Mouse (Mus musculus) liver, embryonic 11.5 days (tissue): Measurements from ENCODE around the gene Myt1l. TPM values are rescaled to one million over a fixed set of nuclear protein-coding genes. Genes with fewer than 3 reads are reported as not detected.

ENCODE experiments used
- ATAC-seq: fragments of 200-750 bp; cut with Nextera tagmentation; replicated peaks from 2 replicates; pipeline ENCODE4 v1.8.0; 2017; ENCODE audit warnings: moderate number of reproducible peaks, mild to moderate bottlenecking, moderate TSS enrichment, moderate library complexity; ENCODE audit not compliant: low FRiP score
- DNase-seq: peaks from one replicate; pipeline ENCODE4 v3.0.0-alpha.2; 2017; ENCODE audit warnings: low spot score
- H3K27ac ChIP-seq: fragments of 300-500 bp; sonication (generic); 2 replicates; pipeline ENCODE4 v1.5.1; 2014; ENCODE audit warnings: mild to moderate bottlenecking, low read depth, low read length, control low read depth
- H3K27me3 ChIP-seq: fragments of 300-500 bp; sonication (generic); replicated peaks from 2 replicates; pipeline ENCODE4 v1.6.1; 2014; ENCODE audit warnings: low read length, mixed read lengths; ENCODE audit not compliant: control insufficient read depth, insufficient read depth
- H3K36me3 ChIP-seq: fragments of 300-500 bp; sonication (generic); 2 replicates; pipeline ENCODE4 v1.6.1; 2014; ENCODE audit warnings: mild to moderate bottlenecking, low read length, moderate library complexity, mixed read lengths; ENCODE audit not compliant: control insufficient read depth, insufficient read depth
- H3K4me1 ChIP-seq: fragments of 300-500 bp; sonication (generic); replicated peaks from 2 replicates; pipeline ENCODE4 v1.6.1; 2014; ENCODE audit warnings: low read length, mixed read lengths; ENCODE audit not compliant: control insufficient read depth, insufficient read depth
- H3K4me2 ChIP-seq: fragments of 300-500 bp; sonication (generic); 2 replicates; pipeline ENCODE4 v1.6.1; 2014; ENCODE audit warnings: mild to moderate bottlenecking, control low read depth, moderate library complexity
- H3K4me3 ChIP-seq: fragments of 300-500 bp; sonication (generic); 2 replicates; pipeline ENCODE4 v1.5.1; 2014; ENCODE audit warnings: low read depth, low read length, control low read depth
- H3K9ac ChIP-seq: fragments of 300-500 bp; sonication (generic); 2 replicates; pipeline ENCODE4 v1.6.1; 2014; ENCODE audit warnings: low read depth, low read length, control low read depth
- H3K9me3 ChIP-seq: fragments of 300-500 bp; sonication (generic); 2 replicates; pipeline ENCODE4 v1.6.1; 2016; ENCODE audit warnings: low read length, inconsistent platforms, mixed read lengths; ENCODE audit not compliant: control insufficient read depth
- WGBS: fragments of 180-500 bp; shearing (Covaris S2); extraction: QIAGEN DNeasy Blood & Tissue Kit; methylation state at CpG from one replicate; pipeline ENCODE4 v1.1.7; 2014; 5-methylcytosine and 5-hydroxymethylcytosine counted together
- polyA plus RNA-seq: library from polyadenylated mRNA; unstranded; fragments of >200 nt; fragmentation: Nextera tagmentation; extraction: Ambion mirVana; gene quantifications from 2 replicates; pipeline ENCODE4 v1.2.1, GENCODE M21; 2014

The Myt1l gene
- polyA plus RNA-seq, 1 experiment from 2014 or later = 0.44 TPM

GRCm38 (mm10) chr12:29634509-29634908, 106.3 kb downstream of the Myt1l start:
- Histone ChIP-seq H3K9me3 (no peaks in the 10 kb centered on the region), H3K4me3 (no peak overlapping the region), H3K27ac (no peak overlapping the region), H3K36me3 (no peaks in the 10 kb centered on the region), H3K9ac (no peak overlapping the region), H3K4me2 (no peak overlapping the region), H3K27me3 (no peaks in the 10 kb centered on the region), H3K4me1 (no peaks in the 10 kb centered on the region)
- DNase-seq = no peak
- WGBS = 75% methylated on average over 2 of the region's 2 CpGs
- no peak for ATAC-seq

GRCm38 (mm10) chr12:29639543-29640196, 111.5 kb downstream of the Myt1l start:
- Histone ChIP-seq H3K9me3 (no peaks in the 10 kb centered on the region), H3K36me3 (no peaks in the 10 kb centered on the region), H3K4me1 (no peaks in the 10 kb centered on the region), H3K27me3 (no peaks in the 10 kb centered on the region), H3K9ac (no peak overlapping the region), H3K27ac (no peak overlapping the region), H3K4me3 (no peak overlapping the region), H3K4me2 (no peak overlapping the region)
- 77% methylated on average over 11 of the region's 11 CpGs for WGBS
- no peak for ATAC-seq
- no peak for DNase-seq

DNA sequence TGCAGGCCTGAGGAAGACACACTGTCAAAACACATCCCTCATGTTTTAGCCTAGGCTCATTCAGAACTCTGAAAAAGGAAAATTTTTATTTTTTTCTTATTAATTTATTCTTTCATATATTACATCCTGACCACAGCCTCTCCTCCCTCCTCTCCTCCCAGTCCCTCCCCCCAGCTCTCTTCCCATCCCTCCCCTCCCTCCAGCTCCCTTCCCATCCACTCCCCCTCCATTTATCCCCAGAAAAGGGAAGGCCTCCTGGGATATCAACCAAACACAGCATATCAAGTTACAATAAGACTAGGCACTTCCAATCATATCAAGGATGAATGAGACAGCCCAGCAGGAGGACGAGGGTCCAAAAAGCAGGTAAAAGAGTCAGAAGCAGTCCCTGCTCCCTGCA, 112.0 kb downstream of the Myt1l start:
- ATAC-seq = no peak
- H3K4me3 ChIP-seq = no peak overlapping the region

DNA sequence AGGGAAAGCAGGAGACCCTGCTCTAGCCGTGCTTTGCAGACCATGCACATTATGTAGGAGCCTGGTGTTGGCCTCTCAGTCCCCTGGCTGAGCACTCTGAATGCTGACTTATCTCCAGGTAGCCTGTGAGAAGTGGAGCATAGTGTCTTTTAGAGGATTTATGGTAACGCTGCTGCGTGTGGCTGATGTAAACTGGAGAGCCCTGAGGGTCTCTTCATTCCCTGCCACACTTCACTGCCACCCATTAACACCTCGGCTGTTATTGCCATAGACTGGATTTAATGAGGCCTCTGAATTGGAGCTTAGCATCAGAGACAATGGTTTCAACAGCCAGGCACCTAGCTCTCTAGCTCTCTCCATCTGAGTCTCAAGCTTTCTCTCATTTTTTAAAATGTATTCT, 114.7 kb downstream of the Myt1l start:
- Histone ChIP-seq H3K4me2 (no peak overlapping the region), H3K9me3 (no peaks in the 10 kb centered on the region), H3K27ac (no peak overlapping the region), H3K27me3 (no peaks in the 10 kb centered on the region), H3K4me3 (no peak overlapping the region), H3K36me3 (no peaks in the 10 kb centered on the region), H3K4me1 (no peaks in the 10 kb centered on the region), H3K9ac (no peak overlapping the region)
- no peak for DNase-seq
- 33% methylated on average over 4 of the region's 4 CpGs for WGBS
- no peak for ATAC-seq

More for the DNA sequence above, 112.0 kb downstream of the Myt1l start:
- Histone ChIP-seq H3K36me3 (no peaks in the 10 kb centered on the region), H3K4me2 (no peak overlapping the region), H3K9ac (no peak overlapping the region), H3K9me3 (no peaks in the 10 kb centered on the region), H3K27ac (no peak overlapping the region), H3K27me3 (no peaks in the 10 kb centered on the region), H3K4me1 (no peaks in the 10 kb centered on the region)
- no peak for DNase-seq
- WGBS = 57% methylated on average over 1 of the region's 1 CpGs

DNA sequence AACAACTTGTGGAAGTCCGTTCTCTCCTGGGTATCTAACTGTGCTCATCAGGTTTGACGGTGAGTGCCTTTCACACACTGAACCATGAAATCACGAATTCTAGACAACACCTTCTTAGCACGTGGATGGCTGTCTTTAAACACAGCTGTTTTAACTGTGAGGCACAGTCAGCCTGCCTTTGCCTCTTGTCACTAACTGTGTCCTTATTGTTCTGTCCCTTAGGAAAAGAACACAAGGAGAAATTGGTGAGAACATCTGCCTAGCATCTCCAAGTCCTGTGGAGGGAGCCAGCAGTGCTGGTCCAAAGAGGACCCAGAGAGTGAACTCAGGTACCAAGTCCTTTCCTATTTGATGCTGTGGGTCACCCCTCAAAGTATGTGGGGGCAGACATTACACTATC, 115.9 kb downstream of the Myt1l start:
- no peaks in the 10 kb centered on the region for H3K9me3 ChIP-seq
- no peaks in the 10 kb centered on the region for H3K27me3 ChIP-seq
- no peak overlapping the region for H3K4me3 ChIP-seq
- no peaks in the 10 kb centered on the region for H3K36me3 ChIP-seq
- ATAC-seq (no peak), DNase-seq (no peak)
- H3K9ac ChIP-seq = no peak overlapping the region
- H3K4me2 ChIP-seq = no peak overlapping the region
- H3K4me1 ChIP-seq = no peaks in the 10 kb centered on the region
- no peak overlapping the region for H3K27ac ChIP-seq
- 86% methylated on average over 4 of the region's 4 CpGs for WGBS

- H3K27me3 ChIP-seq = no peaks in the 10 kb centered on the region
- H3K9ac ChIP-seq = no peak overlapping the region
- DNase-seq = no peak
- H3K9me3 ChIP-seq = no peaks in the 10 kb centered on the region
- no peak overlapping the region for H3K27ac ChIP-seq
- no peak overlapping the region for H3K4me2 ChIP-seq
- no peaks in the 10 kb centered on the region for H3K36me3 ChIP-seq
- H3K4me1 ChIP-seq = no peaks in the 10 kb centered on the region
- WGBS = 78% methylated on average over 7 of the region's 7 CpGs
- ATAC-seq = no peak
- H3K4me3 ChIP-seq = no peak overlapping the region
Observed at GRCm38 (mm10) chr12:29644721-29645120, 116.5 kb downstream of the Myt1l start.

DNA sequence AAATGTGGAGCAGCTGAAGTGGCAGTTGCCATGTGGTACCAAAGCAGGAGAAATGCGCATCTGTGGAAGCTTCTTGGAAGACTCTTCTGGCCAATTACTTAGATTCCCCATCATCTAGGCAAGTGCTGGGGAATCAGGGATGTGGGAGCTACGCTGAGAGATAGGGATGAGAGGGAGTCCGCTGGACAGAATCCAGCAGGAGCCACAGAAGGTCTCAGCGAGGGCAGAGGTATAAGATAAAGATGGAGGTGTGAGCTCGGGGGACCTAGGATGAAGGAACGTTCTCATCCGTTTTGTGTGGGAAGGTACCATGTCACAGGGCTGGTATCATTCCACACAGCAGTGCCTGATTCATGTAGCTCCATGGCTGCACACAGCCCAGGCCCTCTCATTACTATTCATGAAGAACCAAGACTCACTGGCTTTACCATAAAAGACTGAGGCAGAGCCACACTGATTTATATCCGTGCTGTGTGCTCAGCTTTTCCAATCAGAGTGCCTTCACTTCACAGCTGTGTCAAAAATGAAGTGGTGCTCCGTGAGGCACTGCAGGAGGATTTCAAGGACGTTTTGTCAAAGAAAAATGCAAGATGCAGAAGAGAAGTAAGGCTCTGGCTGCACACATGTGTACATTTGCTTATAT, 121.4 kb downstream of the Myt1l start:
- DNase-seq = no peak
- Histone ChIP-seq H3K4me3 (no peak overlapping the region), H3K9ac (no peak overlapping the region), H3K27me3 (no peaks in the 10 kb centered on the region), H3K9me3 (no peaks in the 10 kb centered on the region), H3K4me1 (no peaks in the 10 kb centered on the region), H3K36me3 (no peaks in the 10 kb centered on the region), H3K27ac (no peak overlapping the region), H3K4me2 (no peak overlapping the region)
- WGBS = 58% methylated on average over 10 of the region's 10 CpGs
- ATAC-seq = no peak

DNA sequence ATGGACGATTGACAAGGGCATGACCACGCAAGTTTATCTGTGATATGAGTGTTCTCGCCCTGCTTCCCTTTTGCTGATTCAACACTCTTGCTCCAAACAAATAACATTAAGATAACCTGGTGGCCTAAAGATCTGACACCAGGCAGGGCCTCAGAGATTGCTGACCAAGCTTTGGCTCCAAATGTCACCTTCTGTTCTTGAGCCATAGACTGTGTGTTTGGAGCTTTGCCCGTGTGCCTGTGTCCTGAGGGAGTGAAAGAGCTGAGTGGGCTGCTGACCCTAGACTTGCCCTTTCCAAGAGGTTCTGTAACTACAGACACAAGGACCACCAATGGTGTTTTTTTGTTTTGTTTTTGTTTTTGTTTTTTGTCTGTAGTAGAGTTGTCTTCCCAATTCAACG, 124.3 kb downstream of the Myt1l start:
- no peaks in the 10 kb centered on the region for H3K9me3 ChIP-seq
- no peak overlapping the region for H3K4me3 ChIP-seq
- no peaks in the 10 kb centered on the region for H3K36me3 ChIP-seq
- DNase-seq (no peak), ATAC-seq (no peak)
- no peaks in the 10 kb centered on the region for H3K4me1 ChIP-seq
- no peak overlapping the region for H3K9ac ChIP-seq
- WGBS = 50% methylated on average over 5 of the region's 5 CpGs
- no peak overlapping the region for H3K27ac ChIP-seq
- H3K4me2 ChIP-seq = no peak overlapping the region
- no peaks in the 10 kb centered on the region for H3K27me3 ChIP-seq

DNA sequence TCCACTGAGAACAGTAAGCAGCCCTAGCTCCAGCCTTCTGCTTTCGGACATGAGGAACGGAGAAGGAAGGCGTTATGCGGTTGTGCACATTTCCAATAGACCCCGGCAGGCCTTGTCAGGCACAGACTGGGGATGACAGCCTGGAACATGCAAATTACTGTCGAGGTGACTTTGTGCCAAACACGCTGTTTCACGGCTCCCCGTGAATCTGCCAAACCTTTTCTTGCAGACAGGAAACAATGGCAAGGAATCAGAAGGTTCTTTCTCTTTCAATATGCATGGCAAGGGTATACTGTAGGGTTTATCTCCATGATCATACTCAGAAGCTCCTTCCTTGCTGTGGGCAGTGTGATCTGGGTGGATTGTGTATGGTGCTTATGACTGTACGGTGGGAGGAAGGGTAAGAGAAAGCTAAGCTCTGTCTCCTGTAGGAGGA, 127.0 kb downstream of the Myt1l start:
- H3K4me3 ChIP-seq = no peak overlapping the region
- H3K27me3 ChIP-seq = no peaks in the 10 kb centered on the region
- H3K9me3 ChIP-seq = no peaks in the 10 kb centered on the region
- no peak overlapping the region for H3K4me2 ChIP-seq
- H3K27ac ChIP-seq = no peak overlapping the region
- no peaks in the 10 kb centered on the region for H3K4me1 ChIP-seq
- ATAC-seq = no peak
- 86% methylated on average over 10 of the region's 10 CpGs for WGBS
- DNase-seq = no peak
- no peaks in the 10 kb centered on the region for H3K36me3 ChIP-seq
- no peak overlapping the region for H3K9ac ChIP-seq
